Mouse (Mus musculus): ENCODE measurements around the gene Usp21. TPM values are rescaled to one million over a fixed set of nuclear protein-coding genes. Genes with fewer than 3 reads are reported as not detected.

The Usp21 gene
- polyA plus RNA-seq, 1 experiment from 2014 or later = 114 TPM

GRCm38 (mm10) chr1:171278436-171278835 lies 9.4 kb downstream of the Usp21 start:
- Histone ChIP-seq H3K4me1 (ENCODE audit: control insufficient read depth, insufficient read depth, low read length) (peaks cover 14% of the 10 kb centered on the region), H3K4me2 (ENCODE audit: low read depth, severe bottlenecking) (no peak overlapping the region), H3K36me3 (ENCODE audit: control insufficient read depth, insufficient read depth, low read length) (peaks cover 25% of the 10 kb centered on the region), H3K9me3 (ENCODE audit: control insufficient read depth, low read length) (no peaks in the 10 kb centered on the region), H3K27ac (replicated peaks; ENCODE audit: low read depth, low read length) (no peak overlapping the region), H3K27me3 (ENCODE audit: control insufficient read depth, insufficient read depth, low read length) (no peaks in the 10 kb centered on the region), H3K4me3 (ENCODE audit: low read depth, low read length) (no peak overlapping the region), H3K9ac (ENCODE audit: low read length) (no peak overlapping the region)
- 91% methylated on average over 8 of the region's 8 CpGs for WGBS
- ATAC-seq (ENCODE audit: insufficient number of reproducible peaks, low FRiP score, low TSS enrichment, low read depth) (no peak), DNase-seq (ENCODE audit: low spot score) (no peak)

DNA sequence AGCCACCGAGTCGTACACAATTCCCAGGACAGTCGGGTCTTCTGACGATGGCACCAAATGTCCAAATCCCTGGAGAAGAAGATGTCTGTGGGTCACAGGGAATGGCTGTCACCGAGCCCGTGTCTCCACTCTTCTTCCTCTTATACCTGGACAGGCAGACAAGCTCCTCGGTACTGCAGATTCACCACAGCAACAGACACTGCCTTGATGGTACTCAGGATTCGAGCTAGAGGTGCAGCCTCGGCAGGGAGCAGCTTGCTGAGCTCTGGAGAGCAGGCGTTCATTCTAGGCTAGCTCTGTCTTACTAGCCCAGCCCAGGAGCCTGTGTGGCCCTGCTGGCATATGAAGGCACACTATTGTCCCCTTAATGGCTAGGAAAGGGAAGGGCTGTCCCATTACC lies 10.1 kb downstream of the Usp21 start:
- ATAC-seq (ENCODE audit: insufficient number of reproducible peaks, low FRiP score, low TSS enrichment, low read depth) = no peak
- peaks cover 28% of the 10 kb centered on the region for H3K36me3 ChIP-seq (ENCODE audit: control insufficient read depth, insufficient read depth, low read length)
- H3K27ac ChIP-seq (replicated peaks; ENCODE audit: low read depth, low read length) = no peak overlapping the region
- 0 out of 2 replicates have a peak overlapping the region, but pooled peaks have one; percentile 13 for H3K4me2 ChIP-seq (ENCODE audit: low read depth, severe bottlenecking)
- no peaks in the 10 kb centered on the region for H3K27me3 ChIP-seq (ENCODE audit: control insufficient read depth, insufficient read depth, low read length)
- no peak overlapping the region for H3K4me3 ChIP-seq (ENCODE audit: low read depth, low read length)
- peaks cover 14% of the 10 kb centered on the region for H3K4me1 ChIP-seq (ENCODE audit: control insufficient read depth, insufficient read depth, low read length)
- no peaks in the 10 kb centered on the region for H3K9me3 ChIP-seq (ENCODE audit: control insufficient read depth, low read length)
- no peak for DNase-seq (ENCODE audit: low spot score)
- no peak overlapping the region for H3K9ac ChIP-seq (ENCODE audit: low read length)
- 81% methylated on average over 10 of the region's 10 CpGs for WGBS

GRCm38 (mm10) chr1:171276110-171276748 lies 11.6 kb downstream of the Usp21 start:
- no peaks in the 10 kb centered on the region for H3K27me3 ChIP-seq (ENCODE audit: control insufficient read depth, insufficient read depth, low read length)
- no peaks in the 10 kb centered on the region for H3K9me3 ChIP-seq (ENCODE audit: control insufficient read depth, low read length)
- DNase-seq (ENCODE audit: low spot score) (no peak), ATAC-seq (ENCODE audit: insufficient number of reproducible peaks, low FRiP score, low TSS enrichment, low read depth) (no peak)
- no peak overlapping the region for H3K4me2 ChIP-seq (ENCODE audit: low read depth, severe bottlenecking)
- H3K4me3 ChIP-seq (ENCODE audit: low read depth, low read length) = no peak overlapping the region
- H3K36me3 ChIP-seq (ENCODE audit: control insufficient read depth, insufficient read depth, low read length) = peaks cover 28% of the 10 kb centered on the region
- H3K27ac ChIP-seq (replicated peaks; ENCODE audit: low read depth, low read length) = no peak overlapping the region
- 95% methylated on average over 14 of the region's 14 CpGs for WGBS
- no peak overlapping the region for H3K9ac ChIP-seq (ENCODE audit: low read length)
- peaks cover 9% of the 10 kb centered on the region for H3K4me1 ChIP-seq (ENCODE audit: control insufficient read depth, insufficient read depth, low read length)

DNA sequence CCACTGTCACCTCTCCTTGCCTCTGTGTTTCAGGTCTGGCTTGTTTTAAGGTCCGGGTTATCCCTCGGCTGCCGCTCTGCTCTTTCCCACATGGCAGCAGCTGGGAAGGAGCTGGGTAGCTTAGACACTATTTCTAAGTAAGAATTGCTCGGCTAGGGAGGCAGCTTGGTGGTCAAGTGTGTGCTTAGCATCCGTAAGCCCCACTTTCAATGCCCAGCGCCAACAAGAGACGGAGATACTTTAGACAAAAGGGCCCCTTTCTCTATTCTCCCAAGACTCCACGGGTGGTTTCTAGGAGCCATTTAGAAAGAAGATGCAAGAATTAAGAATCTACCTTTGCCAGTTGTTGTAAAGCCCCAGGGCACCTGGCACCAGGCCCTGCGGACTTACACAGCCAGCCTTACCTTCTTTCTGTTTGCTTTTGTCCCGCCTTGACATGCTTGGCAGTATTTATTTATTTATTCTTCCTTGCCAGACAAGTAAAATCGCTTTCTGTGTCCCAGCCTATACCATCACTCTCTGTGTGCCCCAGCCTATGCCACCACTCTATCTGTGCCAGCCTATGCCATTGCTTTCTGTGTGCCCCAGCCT lies 12.6 kb downstream of the Usp21 start:
- no peaks in the 10 kb centered on the region for H3K9me3 ChIP-seq (ENCODE audit: control insufficient read depth, low read length)
- no peak overlapping the region for H3K4me3 ChIP-seq (ENCODE audit: low read depth, low read length)
- no peak overlapping the region for H3K9ac ChIP-seq (ENCODE audit: low read length)
- H3K4me1 ChIP-seq (ENCODE audit: control insufficient read depth, insufficient read depth, low read length) = peaks cover 13% of the 10 kb centered on the region
- 94% methylated on average over 11 of the region's 11 CpGs for WGBS
- DNase-seq (ENCODE audit: low spot score) (no peak), ATAC-seq (ENCODE audit: insufficient number of reproducible peaks, low FRiP score, low TSS enrichment, low read depth) (no peak)
- H3K27ac ChIP-seq (replicated peaks; ENCODE audit: low read depth, low read length) = no peak overlapping the region
- H3K4me2 ChIP-seq (ENCODE audit: low read depth, severe bottlenecking) = no peak overlapping the region
- no peaks in the 10 kb centered on the region for H3K27me3 ChIP-seq (ENCODE audit: control insufficient read depth, insufficient read depth, low read length)
- peaks cover 28% of the 10 kb centered on the region for H3K36me3 ChIP-seq (ENCODE audit: control insufficient read depth, insufficient read depth, low read length)

DNA sequence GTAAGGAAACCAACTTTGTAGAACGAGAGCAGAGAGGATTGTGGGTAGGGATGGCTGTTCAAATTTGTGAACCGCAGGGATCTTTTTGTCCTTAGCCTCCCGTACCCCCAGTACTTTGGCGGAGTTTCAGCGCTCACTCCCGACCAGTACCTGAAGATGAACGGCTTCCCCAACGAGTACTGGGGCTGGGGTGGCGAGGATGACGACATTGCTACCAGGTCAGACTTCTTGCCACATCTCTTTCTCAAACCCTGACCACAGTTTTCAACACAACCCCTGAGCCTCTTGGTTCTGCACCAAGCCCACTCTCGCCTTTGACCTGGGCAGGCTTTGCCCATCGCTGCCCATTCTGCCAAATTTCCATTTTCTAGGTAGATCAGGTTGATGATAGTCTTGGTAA lies 13.6 kb downstream of the Usp21 start:
- whole genome bisulfite sequencing = 93% methylated on average over 12 of the region's 12 CpGs

DNA sequence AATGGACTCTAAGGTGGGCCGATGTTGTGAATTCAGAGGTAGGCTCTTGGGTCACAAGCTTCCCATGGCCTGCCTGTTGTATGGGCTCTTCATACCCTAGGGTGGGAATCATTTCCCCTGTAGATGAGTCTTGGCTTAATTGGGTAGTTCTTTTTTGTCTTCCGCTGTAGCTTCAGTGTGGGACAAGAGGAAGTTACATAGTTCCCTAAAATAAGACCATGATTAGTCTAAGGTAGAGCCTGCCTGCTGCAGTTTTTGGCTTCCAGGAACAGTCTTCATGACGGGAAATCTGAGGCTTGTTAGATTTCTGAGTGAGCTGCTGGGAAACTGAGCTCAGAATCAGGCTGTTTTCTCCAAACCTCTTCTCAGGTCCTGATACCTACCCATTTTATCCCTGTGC lies 15.7 kb downstream of the Usp21 start:
- DNase-seq (ENCODE audit: low spot score) (no peak), ATAC-seq (ENCODE audit: insufficient number of reproducible peaks, low FRiP score, low TSS enrichment, low read depth) (no peak)
- Histone ChIP-seq H3K27ac (replicated peaks; ENCODE audit: low read depth, low read length) (no peak overlapping the region), H3K4me2 (ENCODE audit: low read depth, severe bottlenecking) (no peak overlapping the region), H3K4me3 (ENCODE audit: low read depth, low read length) (no peak overlapping the region), H3K9me3 (ENCODE audit: control insufficient read depth, low read length) (no peaks in the 10 kb centered on the region), H3K27me3 (ENCODE audit: control insufficient read depth, insufficient read depth, low read length) (no peaks in the 10 kb centered on the region), H3K4me1 (ENCODE audit: control insufficient read depth, insufficient read depth, low read length) (peaks cover 6% of the 10 kb centered on the region), H3K36me3 (ENCODE audit: control insufficient read depth, insufficient read depth, low read length) (peaks cover 22% of the 10 kb centered on the region), H3K9ac (ENCODE audit: low read length) (no peak overlapping the region)
- 88% methylated on average over 3 of the region's 3 CpGs for WGBS

More for the DNA sequence above, 13.6 kb downstream of the Usp21 start:
- H3K4me3 ChIP-seq (ENCODE audit: low read depth, low read length) = no peak overlapping the region
- no peaks in the 10 kb centered on the region for H3K9me3 ChIP-seq (ENCODE audit: control insufficient read depth, low read length)
- no peak overlapping the region for H3K4me2 ChIP-seq (ENCODE audit: low read depth, severe bottlenecking)
- no peak overlapping the region for H3K27ac ChIP-seq (replicated peaks; ENCODE audit: low read depth, low read length)
- DNase-seq (ENCODE audit: low spot score) (no peak), ATAC-seq (ENCODE audit: insufficient number of reproducible peaks, low FRiP score, low TSS enrichment, low read depth) (no peak)
- peaks cover 28% of the 10 kb centered on the region for H3K36me3 ChIP-seq (ENCODE audit: control insufficient read depth, insufficient read depth, low read length)
- H3K4me1 ChIP-seq (ENCODE audit: control insufficient read depth, insufficient read depth, low read length) = peaks cover 6% of the 10 kb centered on the region
- no peak overlapping the region for H3K9ac ChIP-seq (ENCODE audit: low read length)
- no peaks in the 10 kb centered on the region for H3K27me3 ChIP-seq (ENCODE audit: control insufficient read depth, insufficient read depth, low read length)

DNA sequence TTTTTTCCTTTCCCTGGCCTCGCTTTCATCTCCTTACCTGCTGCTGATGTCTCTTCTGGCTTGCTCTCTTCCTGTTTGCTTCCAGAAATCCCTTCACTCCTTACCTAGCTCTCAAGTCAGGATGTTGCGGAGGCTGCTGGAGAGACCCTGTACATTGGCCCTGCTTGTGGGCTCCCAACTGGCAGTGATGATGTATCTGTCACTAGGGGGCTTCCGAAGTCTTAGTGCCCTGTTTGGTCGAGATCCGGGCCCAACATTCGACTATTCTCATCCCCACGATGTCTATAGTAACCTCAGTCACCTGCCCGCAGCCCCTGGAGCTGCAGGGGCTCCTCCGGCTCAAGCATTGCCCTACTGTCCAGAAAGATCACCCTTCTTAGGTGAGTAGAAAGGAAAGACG lies 16.2 kb downstream of the Usp21 start:
- Histone ChIP-seq H3K9ac (ENCODE audit: low read length) (no peak overlapping the region), H3K9me3 (ENCODE audit: control insufficient read depth, low read length) (no peaks in the 10 kb centered on the region), H3K36me3 (ENCODE audit: control insufficient read depth, insufficient read depth, low read length) (peaks cover 20% of the 10 kb centered on the region), H3K4me3 (ENCODE audit: low read depth, low read length) (no peak overlapping the region), H3K27me3 (ENCODE audit: control insufficient read depth, insufficient read depth, low read length) (no peaks in the 10 kb centered on the region), H3K4me1 (ENCODE audit: control insufficient read depth, insufficient read depth, low read length) (peaks cover 6% of the 10 kb centered on the region), H3K27ac (replicated peaks; ENCODE audit: low read depth, low read length) (no peak overlapping the region), H3K4me2 (ENCODE audit: low read depth, severe bottlenecking) (peak overlapping the region; percentile 91; the same call in 1 of the 2 replicates)
- WGBS = 76% methylated on average over 10 of the region's 10 CpGs
- ATAC-seq (ENCODE audit: insufficient number of reproducible peaks, low FRiP score, low TSS enrichment, low read depth) (no peak), DNase-seq (ENCODE audit: low spot score) (no peak)

GRCm38 (mm10) chr1:171271196-171271595 lies 16.6 kb downstream of the Usp21 start:
- Histone ChIP-seq H3K36me3 (ENCODE audit: control insufficient read depth, insufficient read depth, low read length) (peaks cover 18% of the 10 kb centered on the region), H3K27ac (replicated peaks; ENCODE audit: low read depth, low read length) (no peak overlapping the region), H3K4me3 (ENCODE audit: low read depth, low read length) (peak overlapping the region; percentile 75), H3K9ac (ENCODE audit: low read length) (no peak overlapping the region; the same call in 1 of the 2 replicates), H3K27me3 (ENCODE audit: control insufficient read depth, insufficient read depth, low read length) (no peaks in the 10 kb centered on the region), H3K4me1 (ENCODE audit: control insufficient read depth, insufficient read depth, low read length) (peaks cover 6% of the 10 kb centered on the region), H3K4me2 (ENCODE audit: low read depth, severe bottlenecking) (peak overlapping the region; percentile 91), H3K9me3 (ENCODE audit: control insufficient read depth, low read length) (no peaks in the 10 kb centered on the region)
- 47% methylated on average over 9 of the region's 9 CpGs for WGBS
- DNase-seq (ENCODE audit: low spot score) (no peak), ATAC-seq (ENCODE audit: insufficient number of reproducible peaks, low FRiP score, low TSS enrichment, low read depth) (no peak)

Measured in limb, embryonic 11.5 days (tissue).